Mouse (Mus musculus) spleen, postnatal 0 days (tissue): ENCODE measurements around the gene Rab28. TPM values are rescaled to one million over a fixed set of nuclear protein-coding genes. Genes with fewer than 3 reads are reported as not detected.

Experiments
- polyA plus RNA-seq: library from polyadenylated mRNA; unstranded; fragments of >200 nt; fragmentation: Nextera tagmentation; extraction: Ambion mirVana; gene quantifications from 2 replicates; pipeline ENCODE4 v1.2.1, GENCODE M21; 2015

Rab28 gene
- polyA plus RNA-seq, result 57.5 and 73.5 TPM in 2 replicates

DNA sequence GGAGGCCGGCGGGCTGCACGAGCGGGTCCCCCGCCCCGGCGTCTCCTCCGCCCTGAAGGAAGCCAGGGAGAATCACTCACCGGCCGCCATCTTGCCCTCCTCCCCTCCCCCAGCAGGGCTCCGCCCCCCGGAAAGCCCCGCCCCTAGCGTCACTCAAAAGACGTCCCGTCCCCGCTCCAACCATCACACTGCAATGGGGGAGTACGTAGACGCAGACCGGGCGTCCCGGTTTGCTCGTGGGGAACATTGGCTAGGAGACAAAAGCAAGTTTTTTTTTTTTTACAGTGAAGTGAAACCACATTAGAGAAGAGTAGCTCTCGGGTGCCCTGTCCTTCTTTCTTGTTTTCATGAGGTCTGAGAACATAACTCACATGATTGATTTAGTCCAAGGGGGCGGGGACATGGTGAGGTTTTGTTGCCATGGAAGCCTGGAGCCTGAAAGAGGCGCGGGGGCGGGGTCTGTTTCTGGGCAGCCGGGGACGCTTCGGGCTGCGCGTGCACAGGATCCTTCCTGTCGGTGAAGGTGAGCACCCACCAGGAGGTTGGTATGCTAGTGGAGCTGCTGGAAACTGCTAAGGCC lies at the start of gene Rab28:
Gene Rab28, minus strand, starts transcription at position 107 of the 580 bp plus-strand sequence.

Other genes starting within 250 kb of the Rab28 start
- 6.3 and 10.4 TPM in 2 replicates for gene Nkx3-2, start 56.3 kb upstream of the Rab28 start, polyA plus RNA-seq
- gene Bod1l, start 136.2 kb upstream of the Rab28 start, polyA plus RNA-seq, result 19.2 and 20.3 TPM in 2 replicates